Mouse (Mus musculus) E14TG2a.4 (cell line): Measurements from ENCODE around the gene Ddx27.

Source experiments
- H3K27me3 ChIP-seq: 2 replicates; pipeline ENCODE4 v1.6.1; 2014; ENCODE audit warnings: low read length, control low read depth; ENCODE audit not compliant: insufficient read depth
- H3K36me3 ChIP-seq: 2 replicates; pipeline ENCODE4 v1.6.1; 2014; ENCODE audit warnings: low read length, control low read depth; ENCODE audit not compliant: insufficient read depth
- H3K4me1 ChIP-seq: replicated peaks from 2 replicates; pipeline ENCODE4 v1.6.1; 2014; ENCODE audit warnings: low read depth, low read length, control low read depth
- H3K4me3 ChIP-seq: replicated peaks from 2 replicates; pipeline ENCODE4 v1.5.1; 2014; ENCODE audit warnings: mild to moderate bottlenecking, low read length
- H3K9me3 ChIP-seq: 2 replicates; pipeline ENCODE4 v1.6.1; 2014; ENCODE audit warnings: low read length, control low read depth
- CTCF ChIP-seq: conservative IDR thresholded peaks from 2 replicates; pipeline ENCODE4 v1.5.1; 2014; ENCODE audit warnings: low read length
- NANOG ChIP-seq: IDR thresholded peaks from 2 replicates; pipeline ENCODE4 v1.6.1; 2014; ENCODE audit warnings: borderline replicate concordance, low read length, mixed read lengths
- POU5F1 ChIP-seq: IDR thresholded peaks from 2 replicates; pipeline ENCODE4 v1.6.1; 2014; ENCODE audit warnings: low read length, borderline replicate concordance

The Ddx27 gene

DNA sequence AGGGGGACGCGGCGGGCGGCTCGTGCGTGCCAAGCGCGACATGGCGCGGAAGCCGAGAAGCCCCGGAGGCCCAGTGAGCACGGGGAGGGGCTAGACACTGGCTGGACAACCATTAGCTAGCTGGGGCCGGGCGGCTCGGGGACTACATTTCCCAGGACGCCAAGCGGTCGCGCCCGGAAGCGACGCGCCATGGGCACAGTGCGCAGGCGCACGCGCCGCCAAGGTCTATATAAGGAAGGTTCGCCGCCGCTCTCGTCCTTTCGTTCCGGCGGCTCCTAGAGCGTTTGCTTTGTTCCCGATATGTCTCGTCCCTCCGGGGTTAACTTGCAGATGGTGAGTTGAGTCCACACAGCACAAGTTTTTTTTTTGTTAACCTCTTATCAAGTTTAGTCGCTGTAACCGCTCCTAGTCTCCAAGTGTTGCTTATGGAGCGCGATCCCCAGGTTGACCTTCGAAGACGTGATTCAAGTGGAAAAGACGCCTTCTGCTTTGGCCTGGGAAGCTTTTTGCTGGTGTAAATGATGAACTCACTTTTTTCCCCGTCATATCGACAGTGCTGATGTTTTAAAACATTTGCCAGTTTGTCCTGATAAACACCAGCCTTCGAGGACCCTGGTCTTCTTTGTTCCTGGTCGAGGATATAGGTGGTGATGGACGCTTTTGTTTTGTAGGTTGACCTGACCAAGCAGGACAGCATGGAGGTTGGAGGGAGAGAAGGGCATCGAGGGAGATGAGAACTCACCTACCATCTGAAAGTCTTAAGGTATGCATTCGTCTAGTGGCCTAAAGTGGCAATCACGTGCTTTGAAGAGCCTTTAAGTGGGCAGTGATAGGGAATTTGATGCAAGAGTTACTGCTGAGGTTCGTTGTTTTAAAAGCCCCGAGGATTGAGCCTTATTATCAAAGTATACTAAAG is 48.2 kb downstream of the Ddx27 start, which contains the start of gene Znfx1:
Gene Znfx1, minus strand, starts transcription at position 51 of the 916 bp plus-strand sequence.
- Histone ChIP-seq H3K27me3 (no peaks in the 10 kb centered on the region), H3K9me3 (peaks cover 9% of the 10 kb centered on the region; the same call in 1 of the 2 replicates), H3K36me3 (peaks cover 46% of the 10 kb centered on the region), H3K4me3 (peak within 1 kb of the TSS; percentile 90), H3K4me1 (peaks cover 46% of the 10 kb centered on the region)
- no peak for TF ChIP-seq CTCF
- TF ChIP-seq NANOG, result no peak
- TF ChIP-seq POU5F1, result no peak

DNA sequence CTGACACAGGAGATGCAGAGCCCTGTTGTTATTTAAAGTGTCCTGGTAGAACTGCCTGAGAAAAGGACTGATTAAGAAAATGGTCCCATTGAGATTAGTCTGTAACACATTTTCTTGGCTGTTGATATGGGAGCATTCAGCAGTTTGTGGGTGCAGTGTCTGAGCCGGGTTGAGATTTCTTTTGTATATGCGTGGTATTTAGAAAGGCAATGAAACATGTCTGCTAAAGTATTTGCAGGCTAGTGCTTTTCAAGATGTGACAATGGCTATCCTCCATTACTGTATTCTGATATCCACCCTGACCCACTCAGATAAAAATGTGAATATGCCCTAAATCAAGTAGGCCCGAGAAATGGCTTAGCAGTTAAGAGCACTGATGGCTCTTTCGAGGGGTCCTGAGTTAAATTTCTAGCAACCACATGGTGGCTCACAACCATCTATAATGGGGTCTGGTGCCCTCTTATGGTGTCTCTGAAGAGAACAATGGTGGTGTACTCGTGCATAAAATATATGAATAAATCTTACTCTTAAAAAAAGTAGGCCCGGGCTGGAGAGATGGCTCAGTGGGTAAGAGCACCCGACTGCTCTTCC is 49.0 kb downstream of the Ddx27 start:
- no peak for TF ChIP-seq NANOG
- no peak for TF ChIP-seq POU5F1
- TF ChIP-seq CTCF, result no peak
- Histone ChIP-seq H3K9me3 (peaks cover 9% of the 10 kb centered on the region; the same call in 1 of the 2 replicates), H3K36me3 (peaks cover 46% of the 10 kb centered on the region), H3K4me3 (peak overlapping the region; percentile 90), H3K27me3 (no peaks in the 10 kb centered on the region), H3K4me1 (peaks cover 43% of the 10 kb centered on the region)

DNA sequence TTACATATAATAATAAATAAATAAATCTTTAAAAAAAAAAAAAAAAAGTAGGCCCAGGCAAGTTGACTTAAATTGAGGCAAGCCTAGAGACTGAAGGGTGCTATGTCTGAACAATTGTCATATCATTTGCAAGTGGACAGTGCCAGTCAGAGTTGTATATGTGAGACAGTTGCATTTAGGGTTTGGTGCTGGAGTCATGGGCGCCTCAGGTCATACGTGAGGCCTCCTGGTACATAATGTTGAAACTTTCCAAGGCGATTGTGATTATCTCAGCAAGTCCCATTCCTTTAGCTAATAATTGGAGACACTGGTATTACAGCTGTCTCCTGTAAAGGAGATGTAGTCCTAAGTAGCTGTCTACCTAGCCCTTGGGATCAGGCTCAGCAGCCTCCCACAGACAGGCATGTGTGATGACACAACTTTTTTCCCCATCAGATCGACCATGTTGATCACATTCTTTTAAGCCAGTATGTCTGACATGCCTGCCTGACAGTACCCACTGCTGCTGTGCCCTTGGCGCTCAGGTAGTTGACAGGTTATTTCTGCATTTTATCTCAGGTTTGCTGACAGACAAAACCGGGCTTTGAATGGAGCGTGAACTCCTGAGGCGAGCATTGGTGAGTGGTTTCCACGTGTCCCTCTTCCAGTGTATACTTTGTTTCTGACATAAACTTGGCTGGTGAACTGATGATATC is 49.8 kb downstream of the Ddx27 start:
- Histone ChIP-seq H3K4me1 (peaks cover 41% of the 10 kb centered on the region), H3K4me3 (peak overlapping the region; percentile 90), H3K36me3 (peaks cover 43% of the 10 kb centered on the region), H3K27me3 (no peaks in the 10 kb centered on the region), H3K9me3 (peaks cover 9% of the 10 kb centered on the region; the same call in 1 of the 2 replicates)
- TF ChIP-seq CTCF (no peak), NANOG (no peak), POU5F1 (no peak)

DNA sequence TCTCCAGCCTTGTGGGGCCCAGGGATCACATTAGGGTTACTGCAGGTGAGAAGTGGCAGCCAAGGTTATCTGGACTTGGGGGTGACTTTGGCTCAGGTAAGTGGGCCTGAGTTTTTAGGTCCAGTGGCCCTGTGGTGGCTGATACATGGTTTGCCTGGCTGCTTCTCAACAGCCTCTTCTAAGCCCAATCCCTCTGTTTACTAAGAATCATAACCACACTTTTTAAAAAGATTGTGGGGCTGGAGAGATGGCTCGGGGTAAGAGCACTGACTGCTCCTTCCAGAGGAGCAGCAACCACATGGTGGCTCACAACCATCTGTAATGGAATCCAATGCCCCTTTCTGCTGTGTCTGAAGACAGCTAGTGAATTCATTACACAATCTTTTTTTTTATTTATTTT is 51.0 kb downstream of the Ddx27 start:
- Histone ChIP-seq H3K36me3 (peaks cover 34% of the 10 kb centered on the region), H3K4me3 (peak overlapping the region; percentile 90), H3K4me1 (peaks cover 40% of the 10 kb centered on the region), H3K27me3 (no peaks in the 10 kb centered on the region), H3K9me3 (peaks cover 14% of the 10 kb centered on the region; the same call in 1 of the 2 replicates)
- no peak for TF ChIP-seq NANOG
- no peak for TF ChIP-seq POU5F1
- TF ChIP-seq CTCF, result no peak

DNA sequence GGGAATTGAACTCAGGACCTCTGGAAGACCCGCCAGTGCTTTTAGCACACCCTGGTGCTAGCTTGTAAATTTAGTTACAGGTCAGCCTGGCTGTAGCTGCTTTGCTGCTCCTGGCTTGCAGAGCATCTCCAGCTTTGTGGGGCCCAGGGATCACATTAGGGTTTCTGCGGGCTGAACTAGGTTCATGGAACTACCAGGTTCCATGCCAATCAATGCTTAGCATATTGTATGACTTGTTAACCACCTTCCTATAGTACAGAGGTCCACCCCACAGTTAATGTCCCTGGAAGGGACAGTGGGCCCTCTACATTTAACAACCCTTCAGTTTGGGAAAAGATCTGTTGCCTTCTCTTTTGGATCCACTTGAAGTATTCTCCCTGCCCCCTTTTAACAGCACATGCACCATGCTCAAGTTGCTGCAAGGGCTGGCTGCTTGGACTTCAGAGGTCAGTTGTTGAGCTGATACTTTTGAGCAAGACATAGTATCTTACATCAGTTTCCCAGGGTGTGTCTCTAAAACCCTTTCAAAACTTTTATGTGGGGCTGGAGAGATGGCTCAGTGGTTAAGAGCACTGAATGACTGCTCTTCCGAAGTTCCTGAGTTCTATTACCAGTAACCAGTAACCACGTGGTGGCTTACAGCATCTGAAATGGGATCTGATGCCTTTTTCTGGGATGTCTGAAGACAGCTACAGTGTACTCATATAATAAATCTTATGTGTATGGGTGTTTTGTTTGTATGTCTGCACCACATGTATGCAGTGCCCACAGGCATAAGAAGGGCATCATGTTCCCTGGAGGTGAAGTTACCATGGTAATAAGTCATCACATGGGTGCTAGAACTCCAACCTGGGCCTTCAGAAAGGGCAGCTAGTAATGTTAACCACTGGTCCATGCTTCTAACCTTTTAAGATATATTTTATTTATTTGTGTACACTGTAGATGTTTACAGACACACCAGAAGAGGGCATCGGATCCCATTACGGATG is 51.8 kb downstream of the Ddx27 start:
- H3K4me3 ChIP-seq, result no peak overlapping the region
- H3K4me1 ChIP-seq, result peaks cover 40% of the 10 kb centered on the region
- TF ChIP-seq NANOG (no peak), POU5F1 (no peak), CTCF (no peak)
- H3K36me3 ChIP-seq, result peaks cover 34% of the 10 kb centered on the region
- no peaks in the 10 kb centered on the region for H3K27me3 ChIP-seq
- peaks cover 14% of the 10 kb centered on the region; the same call in 1 of the 2 replicates for H3K9me3 ChIP-seq

- TF ChIP-seq CTCF (no peak), POU5F1 (no peak), NANOG (no peak)
- peaks cover 14% of the 10 kb centered on the region; the same call in 1 of the 2 replicates for H3K9me3 ChIP-seq
- no peaks in the 10 kb centered on the region for H3K27me3 ChIP-seq
- H3K4me1 ChIP-seq, result peaks cover 41% of the 10 kb centered on the region
- peaks cover 34% of the 10 kb centered on the region for H3K36me3 ChIP-seq
- H3K4me3 ChIP-seq, result no peak overlapping the region
Observed at GRCm38 (mm10) chr2:167067575-167067974, 52.6 kb downstream of the Ddx27 start.

GRCm38 (mm10) chr2:167070341-167070740 is 55.3 kb downstream of the Ddx27 start:
- Histone ChIP-seq H3K4me1 (peaks cover 62% of the 10 kb centered on the region), H3K36me3 (peaks cover 13% of the 10 kb centered on the region)
- TF ChIP-seq NANOG (no peak), POU5F1 (no peak), CTCF (no peak)

More at GRCm38 (mm10) chr2:167070341-167070740, 55.3 kb downstream of the Ddx27 start:
- peaks cover 6% of the 10 kb centered on the region; the same call in 1 of the 2 replicates for H3K9me3 ChIP-seq
- H3K27me3 ChIP-seq, result no peaks in the 10 kb centered on the region
- no peak overlapping the region for H3K4me3 ChIP-seq
